Mouse (Mus musculus) mouse trophoblast stem cell (cell line): ENCODE results near the gene Nol4l.

Experiments used
- in situ Hi-C, 2 experiments: fragments of 300-500 bp; cut with MseI, MboI; formaldehyde crosslinking; loops; 2 replicates in 1 of 2; 3 replicates in 1 of 2; pipeline ENCODE4 v1.15.1; 2025

Gene Nol4l

DNA sequence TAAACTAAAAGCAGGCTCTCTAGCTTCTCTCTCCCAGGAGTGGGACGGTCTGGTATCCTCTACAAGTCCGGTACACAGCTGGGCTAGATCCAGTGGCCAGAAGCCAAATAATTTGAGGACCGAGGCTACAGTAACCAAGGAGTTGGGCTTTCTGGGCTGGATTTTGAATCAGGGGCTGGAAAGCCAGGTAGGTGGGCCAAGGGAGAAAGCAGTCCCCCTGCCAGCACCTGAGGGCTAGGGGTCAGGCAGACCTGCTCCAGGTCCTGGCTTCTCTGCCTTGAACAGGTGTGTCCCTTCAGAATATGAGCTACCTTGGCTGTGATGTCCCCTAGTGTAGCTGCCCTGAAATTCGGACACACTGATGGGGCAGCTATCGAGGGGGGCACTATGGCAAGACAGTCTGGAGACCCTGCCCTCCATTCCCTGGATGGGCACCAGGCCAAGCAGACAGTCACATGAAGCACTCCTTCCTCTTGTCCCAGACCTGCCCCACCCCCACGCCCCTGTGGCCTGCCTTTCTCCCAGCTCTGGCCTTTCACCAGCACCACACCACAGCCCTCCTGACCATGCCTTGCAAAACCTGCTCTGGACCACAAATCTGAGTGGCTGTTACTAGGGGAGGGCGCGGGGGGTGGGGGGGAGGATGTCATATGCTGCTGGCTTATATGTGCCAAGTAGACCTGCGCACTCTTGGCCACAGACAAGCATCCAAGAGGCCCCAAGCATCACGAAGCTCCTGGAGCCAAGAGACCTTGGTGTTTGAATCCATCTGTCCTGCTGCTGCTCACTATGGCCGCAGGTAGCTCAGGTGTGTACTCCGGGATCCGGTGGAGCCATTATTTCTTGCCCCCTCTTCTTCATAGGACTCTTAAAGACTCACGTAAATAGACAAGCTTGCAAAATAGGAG, 17.1 kb downstream of the Nol4l start:
- in situ Hi-C loops: no loop called here

DNA sequence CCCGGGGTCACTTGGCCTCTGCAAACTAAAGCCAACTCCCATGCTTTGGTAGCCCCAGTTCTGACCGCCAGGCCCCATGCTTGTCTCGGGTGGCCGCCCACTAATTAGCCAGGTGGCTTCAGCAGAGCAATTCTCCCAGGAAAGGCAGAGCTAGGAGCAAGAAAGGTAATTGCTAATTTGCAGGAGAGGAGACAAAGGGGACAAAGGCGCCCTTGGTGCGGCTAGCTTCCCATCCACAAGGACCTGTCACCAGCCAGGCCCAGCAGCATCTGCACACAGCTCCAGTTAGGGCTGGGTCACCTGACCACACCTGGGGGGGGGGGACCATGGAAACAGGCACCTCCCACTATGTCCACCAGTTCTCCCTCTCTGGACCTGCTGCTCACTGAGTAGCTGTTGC, 18.2 kb downstream of the Nol4l start:
- in situ Hi-C loops: no loop called here

DNA sequence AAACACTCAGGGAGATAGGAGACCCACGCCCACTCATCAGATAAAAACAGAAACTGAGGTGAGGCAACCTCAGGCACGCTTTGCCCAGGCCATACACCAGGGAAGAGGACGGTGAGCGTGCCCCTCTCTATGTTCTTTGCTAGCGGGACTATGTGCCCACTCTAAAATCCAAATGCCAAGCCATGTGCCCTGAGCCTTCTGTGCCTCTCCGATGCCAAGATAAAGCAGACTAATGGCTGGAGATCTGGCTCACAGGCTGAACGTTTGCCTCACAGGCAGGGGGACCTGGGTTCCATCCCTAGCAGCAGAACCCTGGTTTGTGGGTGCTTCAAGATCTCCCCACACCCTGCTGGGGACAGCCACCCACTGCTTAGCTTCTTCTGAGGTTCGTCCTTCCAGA, 19.6 kb downstream of the Nol4l start:
- in situ Hi-C loops: no loop called here

DNA sequence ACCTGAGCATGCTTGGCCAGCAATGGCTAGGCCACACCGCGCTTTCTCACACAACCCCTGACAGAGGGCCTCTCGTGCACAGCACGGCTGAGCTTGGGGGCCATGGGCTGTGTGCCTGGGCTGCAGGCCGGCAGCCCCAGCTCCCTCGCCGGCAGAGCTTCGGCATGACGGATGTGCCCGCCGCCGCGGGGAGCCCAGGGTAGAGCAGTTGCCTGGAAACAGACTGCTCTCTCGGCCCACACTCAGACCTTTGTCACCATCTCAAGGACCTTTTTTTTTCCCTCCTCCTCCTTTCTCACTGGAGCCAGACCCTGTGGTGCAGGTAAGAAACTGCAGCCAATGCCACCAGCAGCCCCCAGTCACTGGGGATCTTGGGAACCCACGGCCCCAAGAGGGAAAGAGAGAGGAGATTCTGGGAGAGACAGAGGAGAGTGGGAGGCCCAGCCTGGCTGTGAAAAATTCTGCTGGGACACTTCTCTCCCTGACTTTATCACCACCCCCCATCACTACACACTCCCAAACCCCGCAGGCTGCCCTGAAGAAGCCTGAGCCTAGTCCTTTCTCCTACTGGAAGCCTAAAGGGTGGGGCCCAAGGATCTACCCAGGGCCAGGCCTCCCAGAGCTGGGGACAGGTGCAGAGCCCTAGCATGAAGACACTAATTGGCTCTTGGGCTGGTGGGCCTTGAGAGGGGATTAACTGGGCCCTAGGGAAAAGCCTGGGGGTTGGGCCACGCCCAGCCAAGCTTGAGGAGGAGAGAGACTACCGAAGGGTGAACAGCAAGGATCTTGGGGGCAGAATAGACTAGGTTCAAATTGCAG, 20.4 kb downstream of the Nol4l start:
- in situ Hi-C loops: no loop called here

DNA sequence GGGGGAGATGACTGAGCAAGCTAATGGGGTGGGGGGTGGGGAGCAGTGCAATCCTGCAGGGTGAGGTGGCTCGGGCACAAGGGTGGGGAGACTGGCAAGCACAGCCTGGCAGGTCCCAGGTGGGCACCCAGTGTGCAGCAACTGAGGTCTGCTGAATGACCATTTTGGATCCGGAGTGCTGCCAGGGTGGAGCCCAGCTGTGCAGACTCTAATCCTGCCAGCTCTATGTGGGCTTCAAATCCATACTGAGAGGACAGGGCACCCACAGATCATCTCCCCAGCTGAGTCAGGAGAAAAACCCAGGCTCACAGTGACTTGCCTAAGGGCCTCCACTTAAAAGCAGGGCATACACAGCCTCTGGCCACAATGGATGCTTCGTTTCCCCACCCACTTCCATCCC, 21.4 kb downstream of the Nol4l start:
- in situ Hi-C loops: no loop called here

DNA sequence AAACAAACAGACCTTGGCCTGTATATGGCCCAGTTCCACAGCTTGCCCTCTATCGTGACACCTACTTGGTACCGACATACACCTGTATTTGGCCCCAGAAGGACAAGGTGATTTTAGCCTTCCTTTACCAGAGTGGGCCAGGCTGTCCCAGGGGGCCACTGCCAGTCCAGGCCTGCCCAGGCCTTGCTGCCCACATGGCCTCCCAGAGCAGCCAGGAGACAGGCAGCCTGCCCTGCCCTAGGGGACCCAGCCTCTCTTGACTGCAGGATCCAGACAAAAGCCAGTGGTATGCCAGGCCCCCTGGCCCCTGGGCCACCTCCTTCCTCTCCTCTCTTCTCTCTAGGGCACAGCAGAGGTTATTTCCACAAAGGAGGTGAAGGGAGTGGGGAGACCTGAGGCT, 21.8 kb downstream of the Nol4l start:
- in situ Hi-C loops: no loop called here

DNA sequence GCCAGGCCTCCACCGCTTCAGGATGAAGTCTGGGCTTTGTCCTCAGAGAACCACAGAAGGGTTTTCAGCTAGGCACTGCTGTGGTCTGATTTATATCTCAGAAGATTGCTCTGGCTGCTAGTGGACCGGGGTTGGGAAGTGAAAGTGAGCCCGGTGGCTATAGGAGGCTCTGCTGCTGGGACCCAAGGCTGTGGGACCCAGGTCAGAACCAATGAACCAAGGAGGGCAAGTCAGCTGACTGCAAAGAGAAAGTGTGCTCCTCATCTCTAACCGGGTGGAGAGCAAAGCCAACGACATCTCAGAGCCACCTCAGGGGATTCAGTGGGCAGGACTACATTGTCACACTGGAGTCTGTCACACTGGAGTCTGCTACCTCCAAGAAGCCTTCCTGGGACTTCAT, 23.4 kb downstream of the Nol4l start:
- in situ Hi-C loops: no loop called here

DNA sequence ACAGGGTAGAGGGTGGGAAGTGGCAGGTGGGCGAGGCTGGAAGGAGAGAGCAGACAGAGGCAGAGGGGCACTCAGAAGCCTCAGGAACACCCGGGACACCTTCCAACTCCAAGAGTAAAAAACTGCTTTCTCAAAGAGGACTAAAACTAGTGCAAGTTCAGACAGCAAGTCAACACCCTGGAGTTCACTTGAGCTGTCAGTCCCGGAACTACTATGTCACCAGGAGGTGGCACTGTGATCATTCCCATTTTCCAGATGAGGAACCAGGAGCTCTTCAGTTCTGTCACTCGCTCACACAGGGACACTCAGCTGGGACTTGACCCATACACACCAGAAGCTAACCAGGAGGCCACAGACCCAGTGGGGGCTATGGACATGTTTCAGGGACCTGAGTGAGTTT, 30.6 kb downstream of the Nol4l start:
- in situ Hi-C loops: loop anchor here in 1 of 2 experiments (5.0 kb wide), 1 partner anchor 88 kb away; no protein-coding TSS in a partner anchor

DNA sequence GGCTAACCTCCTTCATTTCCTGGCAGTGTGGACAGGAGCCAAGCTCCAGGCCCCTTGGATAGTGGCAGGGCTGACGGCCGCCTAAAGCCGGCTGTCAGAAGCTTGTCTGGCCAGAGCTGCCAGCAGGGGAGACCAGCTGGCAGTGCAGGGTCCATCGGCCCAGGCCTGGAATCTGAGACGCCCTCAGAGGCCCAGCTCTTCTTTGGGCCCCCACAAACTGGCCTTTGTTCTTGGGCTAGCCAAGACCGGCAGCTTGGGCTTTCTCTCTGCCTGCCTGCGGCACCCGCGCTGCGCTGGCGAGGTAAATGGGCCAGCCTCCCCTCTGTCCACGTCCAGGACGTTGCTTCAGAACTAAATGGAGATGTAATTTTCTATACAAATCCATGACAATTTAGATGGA, 32.9 kb downstream of the Nol4l start:
- in situ Hi-C loops: loop anchor here in 1 of 2 experiments (5.0 kb wide), 1 partner anchor 90 kb away; no protein-coding TSS in a partner anchor

DNA sequence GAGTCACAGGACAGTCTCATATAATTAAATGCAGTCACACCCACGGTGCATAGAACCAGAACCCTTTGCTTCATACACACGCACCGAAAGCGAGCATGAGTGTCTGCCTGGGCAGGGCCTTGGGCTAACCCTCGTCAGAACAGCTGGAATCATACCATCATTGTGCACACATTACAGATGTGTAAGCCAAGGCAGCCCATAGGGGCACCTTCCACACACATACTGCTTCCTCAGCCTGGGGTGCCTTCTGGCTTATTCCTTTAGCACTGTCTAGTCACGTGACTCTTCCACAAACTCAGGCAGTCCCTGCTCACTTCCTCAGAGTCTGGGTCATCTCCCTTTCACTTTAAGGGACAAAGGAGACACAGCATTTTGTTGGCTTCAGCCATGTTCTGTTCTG, 33.5 kb downstream of the Nol4l start:
- in situ Hi-C loops: loop anchor here in 1 of 2 experiments (5.0 kb wide), 1 partner anchor 91 kb away; no protein-coding TSS in a partner anchor

DNA sequence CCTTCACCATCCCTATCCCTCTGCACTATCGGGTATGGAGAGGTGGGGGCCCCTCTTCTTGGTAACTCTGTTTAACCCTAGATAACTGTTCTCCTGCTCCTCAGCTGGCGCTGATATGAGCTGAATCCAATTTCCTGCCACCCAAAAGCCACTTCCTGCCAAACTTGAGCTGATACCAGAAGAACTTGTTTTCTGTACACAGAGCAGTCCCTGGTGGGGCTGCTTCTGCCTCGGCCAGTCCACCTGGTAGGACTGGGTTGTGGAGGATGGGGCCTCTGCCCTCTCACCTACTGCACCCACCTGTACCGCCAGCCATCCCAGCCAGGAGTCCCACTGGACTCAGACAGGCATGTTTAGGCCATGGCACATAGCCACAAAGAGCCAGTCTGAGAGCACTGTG, 34.0 kb downstream of the Nol4l start:
- in situ Hi-C loops: loop anchor here in 1 of 2 experiments (5.0 kb wide), 1 partner anchor 91 kb away; no protein-coding TSS in a partner anchor

DNA sequence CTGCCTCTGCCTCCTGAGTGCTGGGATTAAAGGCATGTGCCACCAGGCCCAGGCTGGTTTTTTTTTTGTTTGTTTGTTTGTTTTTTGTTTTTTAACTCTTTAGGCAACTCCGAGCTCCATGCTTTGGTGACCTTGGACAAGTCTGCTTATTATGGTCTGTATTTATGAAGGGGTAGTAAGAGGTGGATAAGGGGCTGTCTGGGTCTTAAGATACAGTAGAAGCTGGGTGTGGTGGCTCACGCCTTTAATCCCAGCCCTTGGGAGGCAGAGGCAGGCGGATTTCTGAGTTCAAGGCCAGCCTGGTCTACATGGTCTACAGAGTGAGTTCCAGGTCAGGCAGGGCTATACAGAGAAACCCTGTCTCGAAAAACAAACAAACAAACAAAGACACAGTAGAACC, 34.4 kb downstream of the Nol4l start:
- in situ Hi-C loops: loop anchor here in 1 of 2 experiments (5.0 kb wide), 1 partner anchor 92 kb away; no protein-coding TSS in a partner anchor

DNA sequence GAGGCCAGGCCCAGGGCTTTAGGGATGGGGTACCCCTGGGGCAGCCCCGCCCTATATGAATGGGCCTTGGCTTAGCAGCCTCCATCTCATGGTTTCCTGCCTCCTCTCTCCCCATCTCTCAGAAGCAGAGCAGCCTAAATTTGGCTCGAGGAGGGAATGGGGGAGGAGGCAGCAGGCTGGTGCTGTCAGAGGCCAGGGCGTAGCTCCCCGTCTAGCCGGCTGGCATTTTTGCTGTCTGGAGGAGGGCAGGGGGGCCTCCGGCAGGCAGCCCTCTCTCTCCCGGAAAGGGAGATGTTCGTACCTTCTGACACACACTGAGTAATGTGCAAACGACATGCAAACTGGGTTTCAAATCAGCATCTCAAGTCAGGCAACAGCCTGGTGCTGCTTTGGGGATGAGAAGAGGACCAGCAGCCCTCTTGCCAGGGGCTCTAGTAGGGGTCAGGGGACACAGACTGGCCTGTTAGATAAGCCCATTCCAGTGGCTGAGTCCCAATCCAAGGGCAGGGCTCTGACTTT, 35.4 kb downstream of the Nol4l start:
- in situ Hi-C loops: no loop called here

DNA sequence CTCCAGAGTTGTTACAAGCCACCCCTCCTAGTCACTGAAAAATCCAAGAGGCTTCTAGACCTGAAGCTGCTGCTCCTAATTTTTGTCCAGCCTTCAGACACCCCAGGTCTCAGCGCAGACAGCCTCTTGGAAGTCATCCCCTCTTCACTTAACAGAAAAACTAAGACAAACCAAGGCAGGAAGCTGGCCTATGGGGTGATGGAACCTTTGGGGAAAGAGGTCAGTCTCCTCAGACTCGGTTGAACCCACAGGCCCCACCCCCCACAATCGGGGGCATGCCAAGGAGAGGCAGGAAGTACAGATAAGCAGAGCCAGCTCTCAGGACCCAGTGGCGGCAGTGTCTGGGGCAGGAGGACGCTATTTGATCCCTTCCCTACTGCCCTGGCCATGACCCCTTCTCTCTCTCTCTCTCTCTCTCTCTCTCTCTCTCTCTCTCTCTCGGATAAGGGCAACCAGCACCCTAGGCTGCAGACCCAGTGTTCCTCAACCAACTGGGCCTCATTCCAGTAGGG, 35.9 kb downstream of the Nol4l start:
- in situ Hi-C loops: no loop called here

DNA sequence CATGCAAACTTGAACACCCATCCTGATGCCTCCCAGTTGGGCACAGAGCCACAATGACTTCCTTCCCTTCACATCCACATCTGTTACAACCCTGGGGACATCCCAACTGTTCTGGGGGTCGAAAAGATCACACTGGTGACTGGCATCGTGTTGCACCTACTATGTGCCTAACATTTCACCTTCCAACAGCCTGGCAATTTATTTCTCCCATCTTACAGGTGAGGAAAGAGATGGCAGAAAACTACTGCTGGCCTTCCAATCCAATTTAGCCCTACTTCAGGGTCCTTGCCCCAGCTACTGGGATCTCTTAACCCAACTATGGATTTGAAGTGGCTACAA, 36.4 kb downstream of the Nol4l start:
- in situ Hi-C loops: no loop called here

DNA sequence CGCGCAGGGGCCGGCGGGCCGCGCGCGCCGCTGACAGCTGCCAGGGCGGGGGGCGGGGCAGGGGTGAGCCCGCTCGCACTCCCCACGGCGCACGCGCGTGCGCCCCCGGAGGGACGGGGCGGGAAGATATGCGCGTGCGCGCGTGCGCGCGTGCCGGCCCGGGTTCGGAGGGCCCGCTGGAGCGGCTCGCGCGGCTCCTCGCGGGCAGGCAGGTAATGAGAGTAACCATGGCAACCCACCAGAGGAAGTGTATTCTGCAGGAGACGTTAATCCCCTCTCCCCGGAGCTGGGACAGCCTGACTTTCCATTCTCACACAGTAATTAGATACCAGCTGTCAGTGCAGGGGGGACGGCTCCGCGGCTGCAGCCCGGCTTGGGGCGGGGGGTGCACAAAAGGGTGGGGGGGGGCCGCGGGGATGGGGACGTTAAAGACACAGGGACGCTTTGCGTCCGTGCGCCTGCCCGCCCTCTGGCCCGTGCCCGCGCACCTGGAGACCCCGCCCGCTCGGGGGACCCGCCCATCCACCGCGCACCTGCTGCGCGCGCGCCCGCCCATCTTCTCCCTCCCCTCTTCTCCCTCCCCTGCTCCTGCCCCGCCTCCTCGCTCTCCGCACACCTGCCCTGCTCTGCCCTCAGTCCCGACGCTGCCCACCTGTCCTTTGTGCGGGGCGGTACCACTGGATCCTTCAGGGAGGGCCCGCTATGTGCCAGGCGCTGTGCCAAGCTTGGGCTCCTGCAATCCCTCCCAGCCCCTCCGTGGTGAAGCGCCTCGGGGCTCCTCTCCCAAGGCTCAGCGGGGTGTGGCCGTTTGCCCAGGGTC, 37.0 kb downstream of the Nol4l start, which contains the start of gene 4930404H24Rik:
Gene 4930404H24Rik (plus strand): TSS at position 218 of the 820 bp plus-strand sequence.
- in situ Hi-C loops: no loop called here

DNA sequence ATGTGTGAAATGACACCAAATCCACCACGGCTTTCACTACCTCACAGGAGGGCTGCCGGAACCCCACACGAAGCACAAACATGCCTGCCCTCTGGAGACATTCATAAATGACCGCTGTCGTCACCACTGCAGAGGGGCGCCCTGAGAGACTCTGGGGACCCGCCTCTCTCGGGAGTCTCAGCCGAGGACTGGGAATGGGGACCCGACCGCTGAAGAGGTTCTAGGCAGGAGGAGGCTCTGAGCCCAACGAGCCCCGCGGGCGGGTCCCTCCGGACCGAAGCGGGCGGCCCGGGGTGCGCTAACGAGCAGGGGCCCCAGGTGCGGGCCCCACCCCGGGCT, 37.6 kb downstream of the Nol4l start:
- in situ Hi-C loops: no loop called here

DNA sequence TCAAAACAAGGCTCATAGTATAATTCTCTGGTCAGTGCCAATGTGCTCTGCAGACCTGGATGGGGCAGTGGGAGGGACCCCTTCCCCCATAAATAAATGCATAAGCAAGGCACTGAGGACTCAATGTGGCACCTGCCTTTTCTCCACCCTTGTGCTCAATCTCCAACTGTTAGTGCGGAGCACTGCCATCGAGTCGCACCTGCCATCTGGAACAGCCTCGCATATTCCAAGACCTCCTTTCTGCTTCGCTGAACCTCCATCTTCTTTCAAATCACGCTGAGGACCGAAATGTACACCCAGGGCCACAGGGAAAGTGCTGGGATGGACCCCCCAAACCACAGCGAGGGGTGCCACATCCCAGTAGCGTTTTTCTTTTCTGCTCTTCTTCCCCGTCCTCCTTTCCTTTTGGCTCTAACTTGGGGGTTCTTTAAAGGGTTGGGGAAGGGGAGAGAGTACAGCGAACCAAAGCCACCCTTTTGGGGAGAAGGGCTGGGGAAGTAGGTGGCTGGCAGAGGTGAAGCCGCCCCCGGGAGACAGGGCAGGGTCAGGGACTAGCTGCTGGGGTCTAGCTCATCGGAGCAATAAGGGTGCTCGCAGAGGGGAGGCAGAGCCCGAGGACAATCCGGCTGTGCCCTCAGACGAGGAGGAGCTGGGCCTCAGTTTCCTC, 38.1 kb downstream of the Nol4l start:
- in situ Hi-C loops: no loop called here

DNA sequence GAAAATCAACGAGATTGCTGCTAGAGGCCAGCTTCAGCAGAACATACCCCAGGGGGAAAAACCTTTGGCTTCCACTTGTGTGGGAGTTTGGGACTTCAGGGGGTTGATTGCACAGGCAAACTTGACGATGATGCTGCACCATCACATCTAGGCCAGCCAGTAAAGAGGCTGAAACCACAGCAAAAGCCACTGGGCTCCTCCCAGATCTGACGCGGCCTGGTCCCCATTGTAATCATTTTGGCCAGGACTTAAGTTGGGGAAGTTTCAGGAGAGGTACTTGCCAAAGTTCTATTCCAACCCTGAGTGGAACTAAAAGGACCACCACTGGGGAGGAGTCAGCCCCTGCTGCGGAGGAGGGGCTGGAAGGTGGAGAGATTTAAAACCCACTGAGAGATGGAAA, 38.8 kb downstream of the Nol4l start:
- in situ Hi-C loops: no loop called here

DNA sequence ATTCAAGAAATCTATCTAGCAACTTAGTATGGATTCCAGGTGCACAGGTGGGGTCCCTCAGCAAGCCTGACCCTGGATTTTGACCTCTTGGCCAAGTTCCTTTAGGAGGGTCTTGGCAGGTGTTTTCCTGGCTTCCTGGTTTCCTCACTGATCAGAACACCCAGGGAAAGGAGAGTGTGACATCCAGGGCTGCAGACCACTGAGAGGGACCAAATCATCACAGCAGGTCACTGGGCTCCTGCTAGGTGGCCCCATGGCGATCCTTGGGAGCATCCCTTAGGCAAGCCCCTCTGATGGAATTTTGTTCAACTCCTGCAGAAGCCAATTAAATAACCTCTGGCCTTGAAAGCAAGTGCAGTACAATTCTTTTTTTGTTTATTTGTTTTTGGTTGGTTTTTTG, 39.7 kb downstream of the Nol4l start:
- in situ Hi-C loops: no loop called here

DNA sequence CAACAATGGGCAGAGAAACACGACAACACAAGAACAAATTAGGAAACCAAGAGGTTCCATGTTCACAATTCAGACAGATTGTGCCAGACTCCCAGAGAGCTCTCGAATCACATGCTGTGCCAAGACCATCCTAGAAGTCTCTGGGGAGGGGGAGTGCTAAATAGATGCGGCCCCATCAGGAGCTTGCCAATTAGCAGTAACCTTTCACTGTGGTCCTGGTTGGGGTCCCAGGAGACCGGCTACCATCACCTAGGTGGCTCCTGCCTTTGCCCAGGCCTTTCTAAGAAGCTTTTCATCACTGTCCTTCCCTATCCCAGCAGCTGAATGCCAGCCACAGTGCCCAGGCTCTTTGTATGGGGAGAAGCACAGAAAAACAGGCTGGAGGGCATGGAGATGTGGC, 45.7 kb downstream of the Nol4l start:
- in situ Hi-C loops: no loop called here
